Mouse (Mus musculus) right cerebral cortex, postnatal 4 days (tissue): ENCODE results near the gene Cux1.

ENCODE experiments used
- DNase-seq: peaks from one replicate; pipeline ENCODE4 v3.0.0-alpha.2; 2022

The Cux1 gene

DNA sequence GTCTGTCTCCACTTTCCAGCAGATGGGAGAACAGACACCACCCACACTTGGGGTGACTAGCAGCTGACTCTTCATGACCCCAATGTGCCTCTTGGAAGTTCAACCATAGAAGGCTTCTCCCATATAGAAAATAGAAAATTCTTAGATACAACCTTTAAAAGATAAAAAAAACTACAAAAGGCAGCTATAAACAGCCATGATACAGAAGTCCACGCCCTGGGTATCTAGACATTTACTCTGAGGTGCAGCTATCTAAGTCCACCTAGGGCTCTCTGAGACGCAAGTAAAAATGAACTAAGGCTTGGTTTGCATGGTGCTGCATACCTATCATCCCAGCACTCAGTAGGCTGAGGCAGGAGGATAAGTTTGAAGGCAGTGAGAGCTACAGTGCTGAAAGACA lies 144.3 kb downstream of the Cux1 start:
- DNase-seq = no peak

DNA sequence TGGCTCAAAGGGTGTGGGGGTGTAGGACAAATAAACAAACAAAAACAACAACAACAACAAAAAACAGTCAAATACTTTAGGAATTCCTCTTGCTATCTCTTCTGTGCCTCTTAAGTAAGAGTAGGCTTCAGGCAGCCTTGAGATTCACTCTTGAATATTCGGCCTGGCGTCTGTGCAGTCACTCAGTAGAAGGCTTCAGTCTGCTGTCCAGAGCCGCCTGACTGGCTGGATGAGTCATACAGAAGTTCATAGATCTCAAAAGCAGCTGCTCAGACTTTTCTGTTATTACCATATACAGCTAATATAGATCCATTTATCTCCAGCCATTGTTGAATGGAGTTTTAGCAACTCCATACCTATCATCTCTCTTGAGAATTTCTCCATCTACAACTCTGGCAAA lies 145.4 kb downstream of the Cux1 start:
- DNase-seq = no peak

DNA sequence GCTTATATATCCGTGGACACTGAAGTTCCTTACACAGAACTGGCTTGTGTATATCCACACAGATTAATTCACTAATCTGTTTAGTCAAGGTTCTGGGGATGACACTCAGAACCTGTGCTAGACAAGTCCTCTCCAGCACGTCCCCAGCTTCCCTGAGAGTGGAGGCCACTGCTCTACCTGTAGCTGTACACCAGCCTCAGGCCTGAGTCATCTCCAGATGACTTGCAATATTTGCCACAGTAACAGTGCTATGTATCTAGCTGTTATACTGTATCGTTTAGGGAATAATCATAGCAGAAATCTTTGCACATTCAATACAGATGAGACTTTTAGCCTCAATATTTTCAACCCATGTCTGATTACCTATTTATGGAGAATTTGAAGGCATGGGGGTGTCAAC lies 146.0 kb downstream of the Cux1 start:
- DNase-seq = no peak

DNA sequence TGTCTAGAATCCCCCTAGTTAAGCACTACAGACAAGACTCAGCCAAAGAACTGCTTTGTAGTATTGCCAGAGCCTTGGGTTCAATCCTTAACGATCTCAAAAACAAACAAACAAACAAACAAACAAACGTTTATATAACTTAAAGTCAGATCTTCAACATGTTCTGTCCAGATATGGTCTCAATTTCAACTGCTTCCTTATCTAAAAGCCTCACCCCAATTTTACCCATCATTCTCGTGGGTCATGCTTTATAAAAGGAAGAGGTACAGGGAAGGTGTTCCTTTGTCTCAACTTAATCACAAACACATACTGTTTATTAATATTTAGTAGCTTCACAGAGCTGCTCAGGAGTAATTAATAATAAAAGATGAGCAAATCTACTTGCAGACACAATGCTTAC lies 146.9 kb downstream of the Cux1 start:
- DNase-seq = no peak

DNA sequence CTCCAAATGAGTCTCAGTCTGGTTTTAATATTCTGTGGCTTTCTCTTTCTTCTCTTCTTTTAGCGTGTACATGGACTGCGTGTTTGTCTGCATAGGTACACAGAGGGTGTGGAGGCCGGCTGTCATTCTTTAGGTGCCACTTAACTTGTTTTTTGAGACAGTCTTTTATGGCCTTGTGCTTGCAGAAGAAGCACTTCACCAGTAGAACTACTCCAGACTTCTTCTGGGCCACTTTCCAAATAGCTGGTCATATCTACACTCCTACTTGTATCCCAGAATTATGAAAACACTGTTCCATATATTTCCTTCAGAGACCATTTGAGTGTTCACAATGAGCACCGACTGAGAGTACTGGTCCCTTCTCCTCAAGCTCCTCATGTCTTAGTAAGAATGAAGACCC lies 149.4 kb downstream of the Cux1 start:
- no peak for DNase-seq

DNA sequence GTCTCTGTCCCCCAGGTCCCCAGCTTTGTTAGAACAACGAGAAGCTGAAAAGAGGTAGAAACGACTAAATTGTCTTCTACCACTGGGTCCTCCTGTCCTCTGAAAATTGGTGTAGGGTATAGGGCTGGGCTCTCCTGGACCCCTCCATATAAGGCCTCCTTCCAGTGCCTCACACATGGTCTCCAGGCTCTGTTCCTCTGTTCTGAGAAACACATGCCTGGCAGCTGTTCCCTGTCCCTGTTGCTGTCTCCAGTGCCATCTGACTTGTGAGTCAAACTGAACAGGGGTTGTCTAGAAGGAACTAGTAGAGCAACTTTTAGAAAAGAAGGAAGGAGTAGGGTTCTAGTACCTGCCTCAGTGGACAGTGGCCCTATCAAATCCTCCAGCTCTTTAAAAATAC lies 152.8 kb downstream of the Cux1 start:
- no peak for DNase-seq

DNA sequence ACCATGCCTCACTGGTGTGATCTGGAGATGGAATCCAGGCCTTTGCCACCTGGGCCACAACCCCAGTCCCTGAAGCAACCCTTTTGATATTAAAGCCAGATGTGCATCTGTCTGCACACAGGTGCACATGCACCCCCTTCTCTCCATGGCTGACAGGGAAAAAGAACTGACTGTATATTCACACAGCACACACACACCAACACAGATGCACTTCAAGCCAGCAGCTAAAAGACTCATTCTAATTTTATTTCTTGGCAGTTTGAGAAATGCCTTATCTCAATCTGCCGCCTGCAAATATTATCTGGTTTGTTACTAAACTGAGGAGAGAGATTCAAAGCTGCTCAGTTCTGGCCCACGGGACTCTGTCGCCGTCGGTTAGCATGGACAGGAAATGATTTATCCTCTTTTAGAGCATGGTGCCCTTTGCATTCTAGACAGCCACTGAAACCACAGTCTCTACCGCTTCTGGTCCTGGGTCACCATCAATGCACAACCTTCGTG lies 156.6 kb downstream of the Cux1 start:
- no peak for DNase-seq

DNA sequence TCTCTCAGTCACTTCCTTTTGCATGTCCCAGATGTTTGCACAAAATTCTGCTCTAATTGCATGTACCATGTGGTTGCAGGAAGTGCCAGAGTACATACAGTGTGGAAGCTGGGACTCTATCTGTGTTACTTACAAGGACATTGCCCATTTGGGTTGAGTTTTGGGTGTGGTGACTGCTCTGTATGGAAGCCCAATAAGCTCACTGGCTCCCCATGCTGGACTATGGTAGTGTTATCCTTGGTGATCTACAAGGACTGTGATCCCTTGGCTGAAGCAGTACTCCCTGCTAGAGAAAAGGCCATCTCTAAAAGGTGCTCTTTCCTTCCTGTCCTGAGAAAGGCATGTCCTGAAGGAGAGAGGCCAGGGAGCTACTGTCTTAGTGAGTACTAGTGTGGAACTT lies 160.9 kb downstream of the Cux1 start:
- DNase-seq = no peak

DNA sequence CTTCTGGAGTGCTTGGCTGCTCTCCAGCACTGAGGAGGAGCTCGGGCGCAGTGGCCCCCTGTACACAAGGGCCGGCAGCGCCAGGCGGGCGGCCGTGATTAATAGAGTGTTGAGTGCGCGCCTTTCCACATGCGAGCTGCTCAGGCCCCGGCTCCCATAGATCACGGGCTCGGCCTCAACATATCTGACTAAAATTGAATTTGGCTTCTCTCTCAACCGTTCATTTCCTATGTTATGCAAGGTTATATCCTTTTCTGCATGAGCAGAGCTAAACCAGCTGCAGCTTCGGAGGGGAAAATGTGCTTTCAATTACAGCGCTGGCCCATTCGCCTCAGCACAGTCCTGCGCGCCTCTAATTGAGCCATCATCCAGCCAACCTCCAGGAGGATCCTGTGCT lies 163.7 kb downstream of the Cux1 start:
- DNase-seq = peak; percentile 46

DNA sequence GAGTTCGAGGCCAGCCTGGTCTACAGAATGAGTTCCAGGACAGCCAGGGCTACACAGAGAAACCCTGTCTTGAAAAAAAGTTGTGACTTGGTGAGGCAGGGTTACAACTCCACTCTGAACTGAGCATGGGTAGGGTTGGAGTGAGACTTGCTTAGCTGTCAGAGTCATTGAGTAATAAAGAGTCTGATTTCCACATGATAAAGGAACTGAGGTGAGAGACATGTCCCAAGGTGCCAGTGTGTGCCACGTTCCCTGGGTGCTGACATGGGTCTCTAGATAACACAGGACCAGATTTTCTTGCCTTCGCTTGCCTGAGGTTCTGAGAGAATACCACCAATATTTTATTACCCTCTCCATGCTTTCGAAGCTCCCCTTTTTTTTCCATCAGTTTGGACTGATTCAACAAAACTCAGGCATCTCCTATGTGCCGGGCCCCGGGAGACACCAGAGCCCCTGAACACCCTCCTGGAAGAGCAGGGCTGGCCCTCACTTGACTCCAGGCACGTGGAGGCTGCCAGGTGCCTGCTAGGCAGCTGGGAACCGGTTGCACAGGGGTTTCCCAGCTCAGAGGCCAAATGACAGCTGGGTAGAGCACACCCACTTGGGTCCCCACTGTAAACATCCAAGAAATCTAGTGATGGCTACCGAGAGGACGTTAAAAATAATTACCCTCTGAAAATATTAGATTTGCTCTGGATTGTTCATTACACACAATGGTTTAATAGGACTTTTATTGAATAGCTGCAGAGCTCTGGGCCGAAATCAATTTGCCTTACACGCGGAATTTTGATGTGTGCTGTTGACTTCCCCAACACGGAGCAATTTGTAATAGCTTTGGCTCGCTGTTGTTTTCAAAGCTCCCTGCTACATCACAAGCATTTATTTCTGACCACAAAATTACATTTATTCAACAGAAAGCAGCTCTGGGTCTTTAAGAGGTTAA lies 164.4 kb downstream of the Cux1 start:
- no peak for DNase-seq

DNA sequence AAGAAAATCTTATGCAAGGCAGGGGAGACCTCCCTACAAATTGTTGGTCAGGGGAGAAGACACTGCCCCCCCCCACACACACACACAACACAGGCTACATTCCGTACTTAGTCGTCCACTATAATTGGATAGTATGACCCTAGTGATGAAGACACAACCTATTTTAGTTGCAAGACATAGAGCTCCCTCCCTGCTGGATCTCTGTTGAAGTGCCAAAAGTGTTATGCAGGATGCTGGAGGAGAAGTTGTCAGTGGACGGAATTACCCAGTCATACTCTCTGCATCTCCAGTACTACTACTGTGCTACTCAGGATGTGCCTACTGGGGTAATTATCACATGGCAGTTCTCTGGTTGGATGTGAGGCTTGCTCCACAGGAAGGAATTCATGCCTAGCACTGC lies 168.6 kb downstream of the Cux1 start:
- no peak for DNase-seq

DNA sequence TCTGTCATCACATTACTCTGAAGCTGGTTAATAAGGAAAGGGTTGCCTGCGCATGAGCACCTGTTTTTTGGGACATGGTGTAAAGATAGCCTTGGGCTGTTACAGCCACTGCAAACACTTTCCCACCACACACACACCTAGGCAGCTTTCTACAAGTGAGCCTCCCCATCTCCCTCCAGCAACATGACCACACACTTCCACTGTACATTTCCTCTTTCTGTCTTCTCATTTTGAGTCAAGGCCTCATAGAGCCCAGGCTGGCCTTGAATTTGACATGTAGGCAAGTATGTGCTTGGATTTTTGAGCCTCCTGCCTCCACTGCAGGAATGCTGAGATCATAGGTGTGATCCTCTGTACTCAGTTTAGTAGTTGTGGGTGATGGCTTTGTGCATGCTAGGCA lies 170.6 kb downstream of the Cux1 start:
- DNase-seq = no peak

DNA sequence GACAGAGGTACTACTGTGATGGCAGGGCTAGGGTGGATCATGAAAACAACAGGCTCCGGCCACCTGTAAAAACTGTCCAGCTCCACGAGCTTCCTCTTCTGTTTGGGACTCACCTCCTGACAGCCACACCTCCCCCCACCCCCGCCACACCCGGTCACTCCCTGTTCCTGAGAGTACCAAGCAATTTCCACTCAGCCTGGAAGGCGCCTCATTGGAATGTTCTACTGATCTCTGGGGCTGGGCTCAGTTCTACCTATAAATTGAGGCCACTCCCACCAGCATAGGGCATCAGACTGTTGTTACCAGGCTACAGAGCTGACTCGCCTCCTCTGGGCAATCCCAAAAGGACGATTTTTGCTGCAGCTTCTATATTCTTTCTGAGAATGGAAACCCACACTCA lies 171.0 kb downstream of the Cux1 start:
- no peak for DNase-seq

DNA sequence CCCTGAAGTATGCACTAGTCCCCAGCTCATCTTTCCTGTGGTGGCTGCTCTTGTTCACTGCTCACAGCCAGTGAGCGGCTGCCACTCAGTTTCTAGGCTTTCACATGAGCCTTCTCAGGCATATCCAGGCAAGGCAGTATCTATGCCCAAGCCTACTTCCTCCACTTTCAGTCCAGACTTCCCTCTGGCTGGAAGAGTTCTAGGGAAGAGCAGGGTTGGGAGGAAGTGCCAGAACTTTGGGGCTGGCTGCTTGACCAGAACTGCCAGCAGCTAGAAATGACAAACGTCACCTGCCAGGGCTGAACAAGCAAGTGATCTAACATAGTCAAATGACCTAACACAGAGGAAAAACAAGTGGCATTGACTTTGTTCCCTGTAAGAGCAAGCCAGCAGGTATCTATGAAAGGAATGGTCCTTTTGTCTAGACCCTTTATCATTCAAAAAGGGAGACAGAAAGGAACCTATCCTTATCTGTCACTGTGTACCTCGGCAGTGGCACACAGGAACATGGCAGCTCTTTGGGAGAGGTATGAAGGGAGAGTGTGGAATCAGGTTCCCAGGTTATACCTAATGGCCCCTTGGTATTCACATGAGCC lies 171.6 kb downstream of the Cux1 start:
- DNase-seq = no peak

DNA sequence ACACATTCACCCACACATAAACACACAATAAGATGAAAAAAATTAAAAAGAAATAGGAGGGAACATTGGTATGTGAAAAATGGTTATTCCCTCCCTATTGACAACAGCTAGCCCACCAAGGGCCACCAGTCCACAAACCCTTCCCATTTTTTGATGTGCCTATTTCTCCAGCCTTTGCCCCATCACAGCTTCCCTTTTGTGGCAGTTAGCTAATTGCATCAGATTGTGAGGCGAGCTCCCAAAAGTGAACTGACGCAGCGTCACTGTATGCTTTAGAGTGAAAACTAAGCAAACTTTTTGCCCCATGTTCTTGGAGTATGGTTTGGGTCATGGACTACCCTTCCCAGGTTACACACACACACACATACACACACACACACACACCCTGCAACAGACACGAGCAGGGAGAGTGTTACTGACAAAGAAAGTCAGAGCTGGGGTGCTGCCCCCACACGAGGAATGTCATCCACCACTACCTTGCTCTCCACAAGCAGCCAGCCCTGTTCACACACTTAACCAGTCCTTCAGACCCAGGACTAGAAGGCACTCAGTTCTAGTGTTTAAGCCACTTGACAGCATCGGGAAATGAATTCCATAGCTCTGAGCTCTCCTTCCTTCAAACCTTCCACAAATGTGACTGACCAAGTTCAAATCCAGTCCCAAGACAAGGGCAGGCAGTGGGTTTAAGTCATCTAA lies 172.6 kb downstream of the Cux1 start:
- no peak for DNase-seq

DNA sequence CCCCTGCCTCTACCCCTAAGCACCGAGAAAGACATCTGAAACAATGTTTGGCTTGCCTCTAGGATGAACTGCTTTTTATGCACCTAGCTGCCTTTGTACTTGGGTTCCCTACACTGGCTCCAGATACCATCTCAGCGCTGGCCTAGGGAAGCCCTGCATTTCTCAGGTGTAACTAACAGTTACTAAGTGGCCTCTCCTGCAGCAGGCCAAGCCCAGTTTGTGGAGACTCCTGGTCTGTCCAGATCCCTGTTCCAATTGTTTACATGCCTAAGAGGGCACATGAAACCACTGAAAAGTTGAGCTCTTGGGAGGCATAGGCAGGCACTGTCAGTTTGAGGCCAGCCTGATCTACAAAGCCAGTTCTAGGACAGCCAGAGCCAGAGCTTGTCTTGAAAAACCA lies 173.7 kb downstream of the Cux1 start:
- no peak for DNase-seq

DNA sequence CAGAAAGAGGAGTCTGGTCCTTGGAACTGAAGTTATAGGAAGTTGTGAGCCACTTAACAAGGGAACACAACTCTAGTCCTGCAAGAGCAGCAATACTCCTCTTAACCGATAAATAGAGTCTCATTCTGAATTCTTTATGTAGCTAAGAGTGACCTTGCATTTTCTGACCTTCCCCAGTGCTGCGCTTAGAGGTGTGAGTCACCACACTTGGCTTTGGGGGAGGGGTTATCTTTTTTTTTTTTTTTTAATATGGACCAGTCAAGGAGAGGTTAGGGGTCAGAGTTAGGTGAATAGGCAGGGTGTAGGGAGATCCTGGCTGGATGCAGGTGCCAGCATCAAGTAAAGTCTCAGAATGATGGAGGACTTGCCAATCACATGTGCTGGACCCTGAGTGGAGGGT lies 180.5 kb downstream of the Cux1 start:
- DNase-seq = no peak

DNA sequence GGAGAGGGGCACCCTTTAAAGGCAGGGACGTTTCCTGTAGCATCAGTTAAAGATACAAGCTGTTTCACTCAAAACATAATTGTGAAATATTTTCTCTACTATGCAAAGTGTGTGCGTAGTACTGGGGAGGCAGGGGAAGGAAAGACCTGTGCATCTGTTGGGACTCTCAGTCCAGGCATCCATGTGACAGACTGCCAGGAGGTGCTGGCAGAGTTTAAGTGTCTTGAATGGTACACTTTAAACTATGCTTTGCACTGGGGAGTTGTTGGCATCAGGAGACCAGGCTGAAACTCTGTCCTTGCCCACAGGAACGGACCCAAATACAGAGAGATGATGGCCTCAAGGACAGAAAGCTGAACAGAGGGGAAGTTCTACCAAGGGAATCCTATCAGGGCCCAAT lies 182.1 kb downstream of the Cux1 start:
- DNase-seq = no peak

DNA sequence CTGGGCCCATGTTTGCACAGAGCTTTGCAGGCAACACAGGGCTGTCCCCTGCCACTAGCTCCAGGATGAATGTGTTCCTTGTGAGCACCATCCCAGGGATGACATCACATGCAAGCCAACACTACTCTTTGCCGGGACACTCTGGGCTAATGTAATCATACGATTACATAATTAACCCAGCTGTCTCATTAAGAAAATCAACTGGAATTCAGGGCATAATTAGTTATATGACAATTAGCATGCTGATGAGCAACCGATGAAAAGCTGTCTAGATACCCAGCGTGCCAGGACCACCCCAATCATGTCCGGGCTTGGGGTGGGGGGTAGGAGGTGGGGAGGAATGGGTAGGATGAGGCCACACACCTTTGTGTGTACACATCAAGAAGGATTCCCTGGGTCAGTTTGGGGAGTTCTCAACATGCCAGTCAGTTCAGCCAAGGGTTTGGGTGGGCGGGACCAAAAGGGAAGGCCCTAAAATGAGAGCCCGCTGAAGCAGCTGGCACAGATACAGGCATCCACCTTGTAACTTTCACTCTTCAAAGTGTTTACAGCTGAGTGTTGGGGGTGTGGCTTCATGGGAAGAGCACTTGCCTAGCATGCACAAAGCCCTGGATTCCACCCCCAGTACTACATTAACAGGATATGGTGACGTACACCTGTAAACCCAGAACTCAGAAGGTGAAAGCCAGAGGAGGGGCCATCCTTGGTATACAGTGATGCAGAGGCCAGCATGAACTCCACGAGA lies 184.9 kb downstream of the Cux1 start:
- DNase-seq = no peak

DNA sequence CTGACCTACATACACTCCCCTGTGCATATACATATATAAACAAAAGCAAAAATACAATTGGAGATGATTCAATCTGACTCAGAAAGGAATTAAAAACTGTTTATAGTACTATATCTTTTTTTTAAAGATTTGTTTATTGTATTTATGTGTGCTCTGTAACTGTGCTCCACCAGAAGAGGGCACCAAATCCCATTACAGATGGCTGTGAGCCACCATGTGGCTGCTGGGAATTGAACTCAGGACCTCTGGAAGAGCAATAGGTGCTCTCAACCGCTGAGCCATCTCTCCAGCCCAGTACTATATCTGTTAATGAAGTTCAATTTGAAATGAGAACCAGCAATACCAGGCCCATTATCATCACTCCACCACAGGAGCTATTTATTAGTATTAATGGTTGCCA lies 187.9 kb downstream of the Cux1 start:
- DNase-seq = no peak

DNA sequence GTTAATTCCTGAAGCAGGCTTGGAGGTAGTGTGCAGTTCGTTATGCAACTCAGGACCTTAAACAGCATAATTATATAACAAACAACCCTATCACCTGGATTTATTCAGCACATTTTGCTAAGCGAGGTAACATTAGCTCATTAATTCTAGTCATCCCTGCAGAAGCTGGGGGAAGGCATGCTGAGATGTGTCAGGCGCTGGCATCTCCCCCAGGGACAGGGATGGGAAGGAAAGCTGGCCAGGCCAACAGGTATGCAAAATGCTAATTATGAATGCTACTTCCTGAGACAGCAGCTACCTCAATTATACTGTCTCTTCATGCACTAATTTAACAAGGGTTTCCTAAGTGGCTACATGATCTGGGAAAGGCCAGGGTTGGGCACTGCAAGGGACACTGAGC lies 190.2 kb downstream of the Cux1 start:
- no peak for DNase-seq

DNA sequence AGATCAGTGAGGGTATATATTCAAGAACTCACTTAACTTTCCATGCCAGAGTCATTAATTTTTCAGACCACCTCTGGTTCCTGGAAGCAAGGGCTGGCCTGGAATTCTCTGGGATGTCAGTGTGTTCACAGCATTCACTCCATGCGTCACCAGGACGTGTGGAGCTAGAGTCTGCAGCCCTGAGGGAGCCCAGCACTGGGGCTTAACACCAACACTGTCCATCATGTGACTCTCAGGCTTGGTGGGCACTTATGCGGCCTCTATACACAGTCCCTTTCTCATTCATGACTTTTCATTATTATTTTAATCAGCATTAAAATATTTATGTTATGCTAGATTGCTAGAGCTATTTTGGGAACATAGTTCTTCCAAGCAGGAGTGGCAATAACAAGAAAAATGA lies 191.9 kb downstream of the Cux1 start:
- DNase-seq = no peak

DNA sequence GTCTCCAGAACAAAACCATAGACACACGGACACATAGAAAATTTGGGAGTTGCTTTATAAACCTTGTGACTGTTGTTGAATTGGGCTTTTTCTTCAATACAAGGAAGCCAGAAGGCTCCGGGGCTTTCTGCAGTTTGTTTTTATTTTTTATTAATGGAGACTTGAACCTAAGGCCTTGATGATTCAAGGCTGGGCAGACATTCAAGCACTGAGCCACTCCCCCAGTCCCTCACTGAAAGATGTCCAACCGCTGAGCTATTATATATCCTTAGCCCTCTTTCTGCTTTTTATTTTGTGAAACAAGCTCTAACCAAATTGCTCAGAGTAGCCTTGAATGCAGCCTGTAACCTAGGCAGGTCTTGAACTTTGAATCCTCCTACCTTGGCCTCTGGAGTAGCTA lies 195.0 kb downstream of the Cux1 start:
- no peak for DNase-seq
